Mouse (Mus musculus) heart, adult 2 months (tissue): ENCODE results near the gene Cbln3. TPM values are rescaled to one million over a fixed set of nuclear protein-coding genes. Genes with fewer than 3 reads are reported as not detected.

Source experiments
- DNase-seq, 2 experiments: peaks; one replicate each; pipeline ENCODE4 v3.0.0; 2021
- H3K27ac ChIP-seq: fragments of 200-600 bp; 2 replicates; pipeline ENCODE4 v1.8.1; 2022
- H3K27me3 ChIP-seq: fragments of 200-500 bp; 2 replicates; pipeline ENCODE4 v1.6.1; 2012; ENCODE audit warnings: mild to moderate bottlenecking, low read length, inconsistent platforms, mixed read lengths; ENCODE audit not compliant: control insufficient read depth, insufficient read depth
- H3K36me3 ChIP-seq: fragments of 200-500 bp; 2 replicates; pipeline ENCODE4 v1.6.1; 2012; ENCODE audit warnings: low read length, inconsistent platforms; ENCODE audit not compliant: control insufficient read depth, insufficient read depth
- H3K4me1 ChIP-seq: fragments of 200-500 bp; 2 replicates; pipeline ENCODE4 v1.6.1; 2011; ENCODE audit warnings: low read length; ENCODE audit not compliant: control insufficient read depth, insufficient read depth
- H3K4me3 ChIP-seq: fragments of 200-600 bp; 2 replicates; pipeline ENCODE4 v1.8.1; 2022
- H3K79me2 ChIP-seq: fragments of 200-500 bp; replicated peaks from 2 replicates; pipeline ENCODE4 v1.6.1; 2012; ENCODE audit warnings: mild to moderate bottlenecking, inconsistent platforms, low read length, moderate library complexity, mixed read lengths; ENCODE audit not compliant: control insufficient read depth, insufficient read depth
- H3K9ac ChIP-seq: fragments of 200-500 bp; 2 replicates; pipeline ENCODE4 v1.6.1; 2012; ENCODE audit warnings: low read depth, mild to moderate bottlenecking, control low read depth, inconsistent platforms, low read length, mixed read lengths
- CTCF ChIP-seq: fragments of 200-600 bp; IDR thresholded peaks from 2 replicates; pipeline ENCODE4 v1.8.1; 2022; ENCODE audit warnings: antibody characterized with exemption, mild to moderate bottlenecking, moderate library complexity
- EP300 ChIP-seq: fragments of 200-500 bp; IDR thresholded peaks from 2 replicates; pipeline ENCODE4 v1.6.1; 2011; ENCODE audit warnings: low read depth, low read length, control low read depth; ENCODE audit not compliant: insufficient read depth
- POLR2A ChIP-seq: fragments of 200-500 bp; IDR thresholded peaks from 2 replicates; pipeline ENCODE4 v1.6.1; 2011; ENCODE audit warnings: mild to moderate bottlenecking, low read depth, low read length, control low read depth; ENCODE audit not compliant: insufficient read depth
- WGBS: fragments of 180-500 bp; shearing (Covaris S2); methylation state at CpG from one replicate; pipeline ENCODE4 v1.1.7; 2018; 5-methylcytosine and 5-hydroxymethylcytosine counted together
- intact Hi-C: fragments of 180-260 bp; cut with DNase I; formaldehyde crosslinking; loops from one replicate; pipeline ENCODE4 v1.15.1; 2025
- polyA plus RNA-seq: library from polyadenylated mRNA; depleted of rRNA; stranded (reverse); fragments of >200 nt; gene quantifications from 2 replicates; pipeline ENCODE4 v1.2.3, GENCODE M21; 2012
- total RNA-seq, 2 experiments: library from RNA; stranded (reverse); gene quantifications; 2 replicates each; pipeline ENCODE4 v1.2.3; 2021

Gene Cbln3
- total and polyA plus RNA-seq, 3 experiments = 0.06 to 0.18 TPM; not detected in 1

DNA sequence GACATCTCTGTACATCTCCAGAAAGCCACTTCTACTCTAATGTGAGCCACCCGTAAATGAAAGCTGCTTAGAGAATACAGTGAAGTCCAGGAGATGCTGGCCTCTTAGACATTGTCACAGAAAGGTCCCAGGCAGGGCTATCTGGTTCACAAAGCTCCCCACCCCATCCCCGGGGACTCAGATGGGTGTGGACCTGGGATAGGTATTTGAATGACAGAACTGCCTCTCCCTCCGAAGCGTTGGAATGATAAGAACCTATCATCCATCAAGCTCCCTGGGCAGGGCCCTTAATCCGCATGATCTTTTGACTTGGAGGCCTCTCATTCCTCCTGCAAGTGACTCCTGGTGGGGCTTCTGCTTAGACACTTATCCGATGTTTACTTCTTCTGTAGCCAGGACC is 33.3 kb downstream of the Cbln3 start:
- TF ChIP-seq POLR2A (no peak), EP300 (no peak), CTCF (no peak)
- no peak overlapping the region for H3K4me3 ChIP-seq
- no peaks in the 10 kb centered on the region for H3K79me2 ChIP-seq
- whole genome bisulfite sequencing = 59% methylated on average over 6 of the region's 6 CpGs
- H3K36me3 ChIP-seq = no peaks in the 10 kb centered on the region
- no peaks in the 10 kb centered on the region for H3K27me3 ChIP-seq
- H3K27ac ChIP-seq = no peak overlapping the region
- H3K9ac ChIP-seq = no peak overlapping the region
- intact Hi-C loops = no loop called here
- DNase-seq = no peak
- peaks cover 1% of the 10 kb centered on the region for H3K4me1 ChIP-seq

DNA sequence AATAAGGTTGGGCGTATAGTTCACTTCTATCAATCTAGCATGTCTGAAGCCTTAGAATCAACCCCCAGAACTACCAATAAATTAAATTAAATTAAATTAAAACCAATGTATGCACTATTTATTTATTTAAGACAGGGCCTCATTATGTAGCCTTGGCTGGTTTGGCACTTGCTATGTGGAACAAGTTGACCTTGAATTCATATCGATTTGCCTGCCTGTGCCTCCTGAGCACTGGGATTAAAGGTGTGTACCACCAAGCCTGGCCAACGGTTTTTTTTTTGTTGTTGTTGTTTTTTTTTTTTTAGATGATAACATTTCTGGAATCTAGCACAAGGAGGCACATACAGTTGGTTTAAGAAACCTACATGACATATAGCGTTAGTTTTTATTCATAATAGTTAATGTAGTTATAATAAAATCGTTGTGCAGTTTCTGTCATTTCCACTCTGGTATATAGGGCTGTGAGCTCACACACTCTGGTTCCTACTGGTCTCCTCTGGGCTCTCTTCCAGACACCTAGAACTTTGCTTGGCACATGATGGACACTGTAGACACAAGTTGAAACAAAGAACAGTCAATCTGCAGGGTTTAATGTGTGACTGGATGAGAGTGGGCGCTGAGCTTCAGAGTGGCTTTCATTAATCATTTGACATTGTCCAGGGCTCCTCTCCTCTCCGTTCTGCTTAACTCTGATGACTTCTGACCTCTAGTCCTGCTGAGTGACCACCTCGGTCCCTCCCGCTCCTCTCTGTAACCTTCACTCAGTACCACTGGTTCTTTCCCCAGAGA is 38.5 kb downstream of the Cbln3 start:
- DNase-seq = no peak
- H3K9ac ChIP-seq = no peak overlapping the region
- H3K36me3 ChIP-seq = no peaks in the 10 kb centered on the region
- H3K79me2 ChIP-seq = no peaks in the 10 kb centered on the region
- no peak overlapping the region for H3K27ac ChIP-seq
- no peak overlapping the region for H3K4me3 ChIP-seq
- intact Hi-C loops = no loop called here
- 72% methylated on average over 9 of the region's 9 CpGs for WGBS
- no peak for TF ChIP-seq POLR2A
- no peak for TF ChIP-seq CTCF
- no peak for TF ChIP-seq EP300
- H3K4me1 ChIP-seq = no peaks in the 10 kb centered on the region
- no peaks in the 10 kb centered on the region for H3K27me3 ChIP-seq

DNA sequence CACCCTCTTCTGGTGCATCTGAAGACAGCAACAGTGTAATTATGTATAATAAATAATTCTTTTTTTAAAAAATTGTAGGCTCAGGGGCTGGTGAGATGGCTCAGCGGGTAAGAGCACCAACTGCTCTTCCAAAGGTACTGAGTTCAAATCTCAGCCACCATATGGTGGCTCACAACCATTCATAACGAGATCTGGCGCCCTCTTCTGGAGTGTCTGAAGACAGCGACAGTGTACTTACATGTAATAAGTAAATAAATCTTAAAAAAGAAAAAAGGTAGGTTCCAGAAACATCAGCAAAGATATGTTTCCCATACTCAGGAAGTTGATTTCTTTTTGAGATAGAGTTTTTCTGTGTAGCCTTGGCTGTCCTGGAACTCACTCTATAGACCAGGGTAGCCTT is 41.4 kb downstream of the Cbln3 start:
- DNase-seq = no peak
- 85% methylated on average over 4 of the region's 4 CpGs for WGBS
- intact Hi-C loops = no loop called here
- no peak for TF ChIP-seq POLR2A
- peak; percentile 70 for TF ChIP-seq CTCF
- no peak for TF ChIP-seq EP300
- H3K4me1 ChIP-seq = no peaks in the 10 kb centered on the region
- no peaks in the 10 kb centered on the region for H3K36me3 ChIP-seq
- no peaks in the 10 kb centered on the region for H3K27me3 ChIP-seq
- no peak overlapping the region for H3K9ac ChIP-seq
- no peak overlapping the region for H3K4me3 ChIP-seq
- no peaks in the 10 kb centered on the region for H3K79me2 ChIP-seq
- no peak overlapping the region for H3K27ac ChIP-seq

DNA sequence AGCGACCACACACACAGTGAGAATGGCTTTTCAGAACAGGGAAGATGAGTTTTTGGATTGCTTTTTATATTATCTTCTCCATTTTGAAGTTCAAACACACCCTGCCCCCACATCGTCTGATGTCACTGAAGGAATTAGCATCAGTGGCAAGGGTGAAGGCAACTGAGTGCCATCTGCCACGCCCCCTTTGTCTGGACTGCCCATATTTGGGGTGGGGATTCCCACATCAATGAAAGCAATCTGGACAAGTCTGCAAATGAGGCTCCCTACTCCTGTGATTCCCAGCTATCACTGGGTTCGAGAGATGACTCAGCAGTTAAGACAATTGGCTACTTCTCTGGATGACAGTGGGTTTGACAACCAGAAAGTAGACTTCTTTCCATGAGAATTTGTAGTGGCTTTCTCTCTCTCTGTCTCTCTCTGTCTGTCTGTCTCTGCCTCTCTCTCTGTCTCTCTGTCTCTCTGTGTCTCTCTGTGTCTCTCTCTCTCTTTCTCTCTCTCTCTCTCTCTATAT is 43.3 kb downstream of the Cbln3 start:
- Histone ChIP-seq H3K27me3 (no peaks in the 10 kb centered on the region), H3K9ac (no peak overlapping the region), H3K36me3 (no peaks in the 10 kb centered on the region), H3K79me2 (no peaks in the 10 kb centered on the region), H3K4me3 (no peak overlapping the region), H3K27ac (no peak overlapping the region), H3K4me1 (no peaks in the 10 kb centered on the region)
- no peak for DNase-seq
- intact Hi-C loops = no loop called here
- TF ChIP-seq CTCF (no peak), POLR2A (no peak), EP300 (no peak)
- WGBS = 68% methylated on average over 4 of the region's 4 CpGs

DNA sequence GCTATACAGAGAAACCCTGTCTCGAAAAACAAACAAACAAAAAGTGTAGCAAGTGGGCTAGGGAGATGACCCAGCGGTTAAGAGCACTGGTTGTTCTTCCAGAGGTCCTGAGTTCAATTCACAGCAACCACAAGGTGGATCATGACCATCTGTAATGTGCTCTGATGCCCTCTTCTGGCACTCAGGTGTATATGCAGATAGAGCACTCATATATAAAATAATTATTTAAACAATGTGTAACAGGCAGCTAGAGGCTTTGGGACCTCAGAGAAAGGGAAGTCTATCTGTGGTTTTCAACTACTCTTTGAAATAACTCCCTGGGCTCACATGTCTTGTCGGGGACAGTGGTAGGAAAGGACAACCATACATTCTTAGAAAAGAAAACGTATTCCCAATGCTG is 45.5 kb downstream of the Cbln3 start:
- DNase-seq = no peak
- Histone ChIP-seq H3K4me1 (no peaks in the 10 kb centered on the region), H3K27me3 (no peaks in the 10 kb centered on the region), H3K9ac (no peak overlapping the region), H3K79me2 (no peaks in the 10 kb centered on the region), H3K27ac (no peak overlapping the region), H3K36me3 (no peaks in the 10 kb centered on the region), H3K4me3 (no peak overlapping the region)
- TF ChIP-seq CTCF (peak; percentile 49), POLR2A (no peak)
- WGBS = 93% methylated on average over 4 of the region's 4 CpGs
- intact Hi-C loops = no loop called here

DNA sequence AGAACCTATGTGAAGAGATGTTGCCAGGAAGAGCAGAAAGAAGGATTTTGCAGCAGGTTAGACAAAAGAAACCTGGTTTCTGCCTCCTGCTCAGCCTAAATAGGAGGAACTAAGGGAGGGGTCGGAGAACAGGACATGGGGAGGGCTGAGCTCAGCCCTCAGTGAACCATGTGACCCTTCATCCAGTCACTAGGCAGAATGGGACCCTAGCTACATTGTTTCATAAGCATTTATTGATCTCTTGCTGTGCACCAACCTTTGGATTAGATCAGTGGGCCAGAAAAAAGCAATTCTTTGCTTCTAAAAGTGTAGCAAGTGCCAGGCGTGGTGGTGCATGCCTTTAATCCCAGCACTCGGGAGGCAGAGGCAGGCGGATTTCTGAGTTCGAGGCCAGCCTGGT is 45.9 kb downstream of the Cbln3 start:
- Histone ChIP-seq H3K27me3 (no peaks in the 10 kb centered on the region), H3K9ac (no peak overlapping the region), H3K4me1 (no peaks in the 10 kb centered on the region), H3K4me3 (no peak overlapping the region), H3K36me3 (no peaks in the 10 kb centered on the region), H3K79me2 (no peaks in the 10 kb centered on the region), H3K27ac (no peak overlapping the region)
- WGBS = 95% methylated on average over 5 of the region's 5 CpGs
- DNase-seq = no peak
- TF ChIP-seq EP300 (no peak), CTCF (no peak), POLR2A (no peak)
- intact Hi-C loops = no loop called here
